Mouse (Mus musculus): ENCODE data around the gene Nup210. TPM values are rescaled to one million over a fixed set of nuclear protein-coding genes. Genes with fewer than 3 reads are reported as not detected.

Gene Nup210
- polyA plus RNA-seq, 1 experiment: 219 TPM

GRCm38 (mm10) chr6:91115863-91116243 is 776 bp downstream of the Nup210 start:
- H3K27me3 ChIP-seq (ENCODE audit: control insufficient read depth, insufficient read depth, low read length): no peaks in the 10 kb centered on the region
- no peak for TF ChIP-seq POLR2A (IDR thresholded peaks at IDR 0.05; ENCODE audit: control insufficient read depth, extremely low read depth, insufficient read depth, low read length, poor library complexity)
- TF ChIP-seq CTCF (IDR thresholded peaks at IDR 0.05; ENCODE audit: borderline replicate concordance, control insufficient read depth, extremely low read depth, insufficient read depth, low read length, poor library complexity): no peak
- 6% methylated on average over 4 of the region's 4 CpGs for WGBS
- no peak for DNase-seq
- H3K27ac ChIP-seq (ENCODE audit: control insufficient read depth, insufficient read depth, low read length): peak overlapping the region; percentile 84
- H3K4me1 ChIP-seq (replicated peaks; ENCODE audit: control insufficient read depth, insufficient read depth, low read length): peaks cover 35% of the 10 kb centered on the region
- H3K4me3 ChIP-seq (ENCODE audit: control insufficient read depth, insufficient read depth, low read length): peak overlapping the region; percentile 72
- H3K36me3 ChIP-seq (ENCODE audit: control insufficient read depth, insufficient read depth, low read length): no peaks in the 10 kb centered on the region

- Histone ChIP-seq H3K27ac (ENCODE audit: control insufficient read depth, insufficient read depth, low read length) (peak overlapping the region; percentile 77), H3K36me3 (ENCODE audit: control insufficient read depth, insufficient read depth, low read length) (no peaks in the 10 kb centered on the region), H3K27me3 (ENCODE audit: control insufficient read depth, insufficient read depth, low read length) (no peaks in the 10 kb centered on the region), H3K4me1 (replicated peaks; ENCODE audit: control insufficient read depth, insufficient read depth, low read length) (peaks cover 35% of the 10 kb centered on the region), H3K4me3 (ENCODE audit: control insufficient read depth, insufficient read depth, low read length) (no peak overlapping the region)
- WGBS: 7% methylated on average over 1 of the region's 1 CpGs
- TF ChIP-seq POLR2A (IDR thresholded peaks at IDR 0.05; ENCODE audit: control insufficient read depth, extremely low read depth, insufficient read depth, low read length, poor library complexity) (no peak), CTCF (IDR thresholded peaks at IDR 0.05; ENCODE audit: borderline replicate concordance, control insufficient read depth, extremely low read depth, insufficient read depth, low read length, poor library complexity) (no peak)
- DNase-seq: no peak
Observed at GRCm38 (mm10) chr6:91115158-91115557, 1.5 kb downstream of the Nup210 start.

DNA sequence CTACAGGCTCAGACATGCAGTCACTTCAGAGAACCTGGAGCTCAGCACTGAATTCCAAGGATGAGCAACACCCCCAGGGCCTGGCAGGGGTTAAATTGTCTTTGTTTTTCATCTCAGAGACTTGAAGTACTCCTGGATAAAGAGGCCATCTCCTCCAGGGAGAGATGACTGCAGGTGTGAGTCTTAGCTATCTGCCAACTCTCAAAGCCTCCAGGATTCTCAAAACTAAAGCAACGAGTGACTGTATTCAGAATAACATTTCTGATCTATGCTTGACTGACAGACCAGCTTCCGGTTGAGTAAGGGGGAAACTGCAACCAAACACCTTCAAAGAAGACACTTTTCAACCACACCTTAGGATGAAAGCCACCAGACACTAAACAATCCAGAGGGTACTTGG is 1.9 kb downstream of the Nup210 start:
- H3K36me3 ChIP-seq (ENCODE audit: control insufficient read depth, insufficient read depth, low read length): no peaks in the 10 kb centered on the region
- TF ChIP-seq POLR2A (IDR thresholded peaks at IDR 0.05; ENCODE audit: control insufficient read depth, extremely low read depth, insufficient read depth, low read length, poor library complexity) (no peak), CTCF (IDR thresholded peaks at IDR 0.05; ENCODE audit: borderline replicate concordance, control insufficient read depth, extremely low read depth, insufficient read depth, low read length, poor library complexity) (no peak)
- 2% methylated on average over 2 of the region's 2 CpGs for WGBS
- H3K27me3 ChIP-seq (ENCODE audit: control insufficient read depth, insufficient read depth, low read length): no peaks in the 10 kb centered on the region
- H3K4me1 ChIP-seq (replicated peaks; ENCODE audit: control insufficient read depth, insufficient read depth, low read length): peaks cover 36% of the 10 kb centered on the region
- H3K27ac ChIP-seq (ENCODE audit: control insufficient read depth, insufficient read depth, low read length): peak overlapping the region; percentile 94
- DNase-seq: peak; percentile 53
- H3K4me3 ChIP-seq (ENCODE audit: control insufficient read depth, insufficient read depth, low read length): peak overlapping the region; percentile 21; the same call in 1 of the 2 replicates

DNA sequence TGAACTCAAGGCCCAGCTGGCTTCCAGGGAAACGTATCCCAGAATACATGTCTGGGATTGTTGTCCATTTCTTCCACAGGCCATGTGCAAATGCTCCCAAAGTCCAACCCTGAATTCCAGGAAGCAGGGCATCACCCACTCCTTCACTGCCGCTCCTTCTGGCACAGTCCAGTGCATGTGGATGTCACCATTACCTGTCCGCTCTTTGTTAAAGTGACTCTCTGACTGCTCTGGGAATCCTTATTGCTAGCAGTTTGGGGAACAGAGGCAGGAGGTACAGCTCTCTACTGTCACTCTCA is 4.7 kb downstream of the Nup210 start:
- H3K36me3 ChIP-seq (ENCODE audit: control insufficient read depth, insufficient read depth, low read length): no peaks in the 10 kb centered on the region
- H3K27me3 ChIP-seq (ENCODE audit: control insufficient read depth, insufficient read depth, low read length): no peaks in the 10 kb centered on the region
- TF ChIP-seq POLR2A (IDR thresholded peaks at IDR 0.05; ENCODE audit: control insufficient read depth, extremely low read depth, insufficient read depth, low read length, poor library complexity): no peak
- TF ChIP-seq CTCF (IDR thresholded peaks at IDR 0.05; ENCODE audit: borderline replicate concordance, control insufficient read depth, extremely low read depth, insufficient read depth, low read length, poor library complexity): no peak
- peak overlapping the region; percentile 96 for H3K27ac ChIP-seq (ENCODE audit: control insufficient read depth, insufficient read depth, low read length)
- WGBS: 69% methylated on average over 3 of the region's 3 CpGs
- no peak for DNase-seq
- H3K4me3 ChIP-seq (ENCODE audit: control insufficient read depth, insufficient read depth, low read length): 0 out of 2 replicates have a peak overlapping the region, but pooled peaks have one; percentile 7
- H3K4me1 ChIP-seq (replicated peaks; ENCODE audit: control insufficient read depth, insufficient read depth, low read length): peaks cover 42% of the 10 kb centered on the region

DNA sequence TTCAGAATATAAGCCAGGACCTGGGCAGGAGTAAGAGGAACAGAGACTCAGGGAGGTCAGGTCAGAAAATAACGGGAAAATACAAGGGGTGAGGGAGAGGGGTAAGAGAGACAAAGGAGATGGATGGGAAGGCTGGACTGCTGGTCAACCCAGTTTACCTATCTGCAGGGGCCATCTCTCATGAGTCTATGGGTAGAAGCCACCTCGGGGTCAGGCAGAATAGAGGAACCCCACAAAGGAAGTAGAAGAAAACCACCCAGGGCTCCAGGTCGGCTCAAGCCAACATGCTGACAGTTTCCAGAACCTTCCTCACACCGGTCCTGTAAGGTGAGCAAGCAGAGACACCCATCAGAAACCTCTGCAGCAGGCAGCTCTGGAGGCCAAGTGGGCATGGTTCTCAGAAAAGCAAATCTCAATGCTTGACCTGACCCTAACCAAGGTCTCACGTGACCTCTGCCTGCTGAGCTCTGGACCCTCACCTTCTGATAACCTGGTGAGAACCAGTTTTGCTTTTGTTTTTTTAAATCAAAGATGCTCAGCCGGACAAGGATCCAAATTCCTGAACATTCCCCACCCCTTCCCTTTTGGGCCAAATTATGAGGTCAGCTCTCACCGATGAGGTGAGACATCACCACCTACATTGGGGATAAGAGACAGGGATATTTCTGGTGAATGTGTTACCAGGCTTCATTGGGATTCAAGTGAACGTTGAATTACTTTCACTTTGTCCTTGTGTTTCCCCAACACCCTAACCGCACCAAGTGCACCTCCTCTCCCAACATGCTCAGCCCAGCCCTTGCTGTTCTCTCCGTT is 5.3 kb downstream of the Nup210 start:
- 19% methylated on average over 10 of the region's 10 CpGs for WGBS
- Histone ChIP-seq H3K27ac (ENCODE audit: control insufficient read depth, insufficient read depth, low read length) (peak overlapping the region; percentile 96), H3K4me3 (ENCODE audit: control insufficient read depth, insufficient read depth, low read length) (peak overlapping the region; percentile 10), H3K4me1 (replicated peaks; ENCODE audit: control insufficient read depth, insufficient read depth, low read length) (peaks cover 42% of the 10 kb centered on the region), H3K27me3 (ENCODE audit: control insufficient read depth, insufficient read depth, low read length) (no peaks in the 10 kb centered on the region), H3K36me3 (ENCODE audit: control insufficient read depth, insufficient read depth, low read length) (no peaks in the 10 kb centered on the region)
- peak; percentile 40 for DNase-seq
- TF ChIP-seq POLR2A (IDR thresholded peaks at IDR 0.05; ENCODE audit: control insufficient read depth, extremely low read depth, insufficient read depth, low read length, poor library complexity): no peak
- no peak for TF ChIP-seq CTCF (IDR thresholded peaks at IDR 0.05; ENCODE audit: borderline replicate concordance, control insufficient read depth, extremely low read depth, insufficient read depth, low read length, poor library complexity)

- peak; percentile 40 for DNase-seq
- Histone ChIP-seq H3K4me1 (replicated peaks; ENCODE audit: control insufficient read depth, insufficient read depth, low read length) (peaks cover 37% of the 10 kb centered on the region), H3K27me3 (ENCODE audit: control insufficient read depth, insufficient read depth, low read length) (no peaks in the 10 kb centered on the region), H3K27ac (ENCODE audit: control insufficient read depth, insufficient read depth, low read length) (peak overlapping the region; percentile 96), H3K4me3 (ENCODE audit: control insufficient read depth, insufficient read depth, low read length) (peak overlapping the region; percentile 48), H3K36me3 (ENCODE audit: control insufficient read depth, insufficient read depth, low read length) (no peaks in the 10 kb centered on the region)
- no peak for TF ChIP-seq CTCF (IDR thresholded peaks at IDR 0.05; ENCODE audit: borderline replicate concordance, control insufficient read depth, extremely low read depth, insufficient read depth, low read length, poor library complexity)
- no peak for TF ChIP-seq POLR2A (IDR thresholded peaks at IDR 0.05; ENCODE audit: control insufficient read depth, extremely low read depth, insufficient read depth, low read length, poor library complexity)
- WGBS: 8% methylated on average over 13 of the region's 13 CpGs
Observed at GRCm38 (mm10) chr6:91110323-91111020, 6.2 kb downstream of the Nup210 start.
